Mouse (Mus musculus) retina, adult 2 months (tissue): ENCODE measurements at regions not wholly inside any gene's neighbourhood (a gene's known extent, or its start where the extent isn't known, plus 50 kb on each side); places are given as distances from the start of the nearest gene placed in this dataset.

ENCODE experiments used
- DNase-seq: peaks from one replicate; pipeline ENCODE4 v3.0.0-alpha.2; 2012; ENCODE audit warnings: low read depth, low spot score

GRCm38 (mm10) chr2:50649656-50650055 is 353.1 kb upstream of the Mmadhc start:
- DNase-seq = no peak

DNA sequence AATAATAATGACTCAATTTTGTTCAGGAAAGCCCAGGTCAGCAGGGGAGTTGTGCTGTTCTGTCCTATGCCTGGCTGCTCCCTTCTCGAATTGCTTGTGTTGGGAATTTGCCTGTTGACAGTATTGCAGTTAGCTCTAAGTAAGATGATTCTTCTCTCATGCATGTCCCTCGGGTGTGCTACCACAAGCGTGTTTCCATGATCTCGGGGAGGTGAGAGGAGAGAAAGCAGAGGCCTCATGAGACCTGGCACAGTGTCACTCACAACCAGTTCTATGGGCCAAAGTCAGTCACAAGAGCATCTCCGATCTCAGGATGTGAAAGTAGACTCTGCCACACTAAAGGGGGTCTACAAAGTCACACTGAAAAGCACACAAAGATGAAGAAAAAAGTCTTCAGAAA is 346.6 kb upstream of the Mmadhc start:
- no peak for DNase-seq

DNA sequence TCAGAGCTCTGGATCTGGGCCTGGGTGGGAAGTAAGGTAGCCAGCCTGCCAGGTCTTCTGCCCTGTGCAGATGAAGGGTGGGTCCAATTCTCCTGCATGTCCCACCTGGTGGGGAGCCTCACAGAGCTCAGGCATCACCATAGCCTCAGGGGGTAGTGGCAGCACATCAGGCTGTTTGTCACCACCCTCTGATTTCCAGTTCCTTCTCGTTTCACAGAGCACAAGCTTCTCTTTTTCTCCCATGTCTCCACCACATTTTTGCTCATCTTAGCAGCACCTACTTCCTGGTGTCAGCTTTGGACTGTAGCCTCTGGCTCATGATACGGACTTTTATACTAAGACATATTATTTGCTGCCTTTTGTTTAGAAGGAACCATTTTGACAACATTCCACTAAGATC is 345.6 kb upstream of the Mmadhc start:
- DNase-seq = no peak

GRCm38 (mm10) chr2:50635896-50636295 is 339.3 kb upstream of the Mmadhc start:
- no peak for DNase-seq

DNA sequence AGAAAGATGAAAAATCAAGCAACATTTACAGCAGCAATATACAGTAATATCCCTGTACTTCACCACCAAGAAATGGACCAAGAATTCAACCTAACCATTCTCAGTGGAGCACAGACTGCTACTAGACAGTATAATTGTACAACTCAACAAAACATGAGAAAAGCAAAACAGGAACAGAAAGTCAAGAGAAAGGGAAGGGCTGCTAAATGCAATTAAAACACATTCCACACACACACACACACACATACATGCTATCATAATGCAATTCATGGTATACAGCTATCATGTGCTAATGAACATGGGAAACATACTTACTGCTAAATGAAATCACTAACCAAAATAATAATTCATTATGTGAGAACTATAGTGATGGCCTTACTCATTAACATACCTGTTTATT is 335.2 kb upstream of the Mmadhc start:
- no peak for DNase-seq

DNA sequence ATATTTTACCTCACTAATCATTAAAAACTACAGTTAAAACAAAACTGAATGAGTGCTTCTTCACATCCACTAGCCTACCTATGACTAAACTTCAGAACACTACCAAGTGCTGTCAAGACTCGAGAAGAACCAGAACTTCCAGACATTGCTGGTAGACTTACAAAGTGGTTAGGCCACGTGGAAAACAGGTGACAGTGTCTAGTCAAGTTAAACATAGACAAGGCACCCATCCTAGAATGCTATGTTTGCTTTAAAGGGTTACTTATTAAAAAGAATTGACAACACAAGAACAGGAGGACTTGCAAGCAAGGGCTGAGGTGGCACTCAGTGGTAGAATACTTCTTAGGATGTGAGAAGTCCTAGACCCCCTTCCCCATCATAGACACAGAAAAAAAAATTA is 330.9 kb upstream of the Mmadhc start:
- no peak for DNase-seq

DNA sequence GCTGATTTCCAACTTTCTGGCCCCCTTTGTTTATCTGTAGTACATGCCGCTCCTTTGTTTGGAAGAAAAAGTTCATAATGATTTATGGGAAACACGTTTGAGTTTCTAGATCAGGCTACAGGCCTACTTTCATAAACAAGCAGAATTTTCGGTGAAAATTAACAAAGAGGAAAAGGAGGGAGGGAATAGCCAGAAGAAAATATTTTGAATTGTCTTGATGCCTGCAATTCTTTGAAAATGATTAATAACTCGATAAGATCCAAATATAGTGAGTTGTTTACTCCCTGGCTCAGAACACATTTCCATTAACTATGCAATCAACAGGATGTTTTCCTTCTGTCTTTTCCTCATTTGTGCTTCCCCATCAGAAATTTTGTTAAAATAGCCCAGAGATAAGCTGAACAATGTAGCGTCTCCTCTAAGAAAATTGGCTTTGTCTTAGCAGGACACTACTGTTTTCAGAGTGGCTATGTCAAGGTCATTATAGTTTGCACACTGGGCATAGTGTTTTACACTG is 328.7 kb upstream of the Mmadhc start:
- no peak for DNase-seq

DNA sequence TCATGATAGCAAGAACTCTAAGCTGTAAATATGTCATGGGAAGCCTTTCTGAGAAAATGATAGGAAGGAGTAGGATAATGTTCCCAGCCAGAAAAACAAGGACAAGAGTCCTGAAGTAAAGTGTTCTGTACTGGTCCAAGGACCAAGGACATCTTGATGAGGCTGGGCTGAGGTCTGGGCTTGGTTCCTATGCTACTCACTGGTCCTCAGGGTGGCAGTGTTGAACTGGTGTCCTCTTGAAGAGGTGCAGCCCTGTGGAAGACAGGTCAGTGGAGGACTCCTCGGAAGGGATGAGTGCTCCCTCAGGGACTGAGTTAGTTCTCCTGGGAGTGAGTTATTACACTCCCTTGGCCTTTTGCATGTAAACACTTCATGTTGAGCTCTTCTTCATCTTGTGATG is 312.5 kb upstream of the Mmadhc start:
- DNase-seq = no peak

- DNase-seq = no peak
Observed at GRCm38 (mm10) chr2:50589195-50589594, 292.6 kb upstream of the Mmadhc start.

GRCm38 (mm10) chr2:50588652-50589051 is 292.1 kb upstream of the Mmadhc start:
- no peak for DNase-seq

GRCm38 (mm10) chr2:50586321-50587050 is 289.9 kb upstream of the Mmadhc start:
- no peak for DNase-seq

DNA sequence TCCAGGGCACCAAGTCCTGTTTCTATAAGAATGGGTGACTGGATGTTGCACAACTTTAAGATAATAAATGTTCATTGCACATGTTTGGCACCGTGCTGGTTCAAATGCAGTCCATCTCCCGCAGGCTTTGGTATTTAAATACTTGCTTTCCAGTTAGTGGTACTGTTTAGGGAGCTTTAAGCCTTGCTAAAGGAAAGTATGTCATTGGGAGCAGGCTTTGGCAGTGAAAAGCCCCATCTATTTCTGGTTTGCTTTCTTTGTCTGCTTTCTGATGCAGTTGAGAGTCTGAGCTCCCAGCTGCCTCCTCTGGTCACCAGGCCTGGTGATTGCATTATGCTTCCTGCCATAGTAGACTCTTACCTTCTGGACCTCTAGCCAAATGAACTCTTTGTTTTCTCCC is 283.0 kb upstream of the Mmadhc start:
- no peak for DNase-seq

GRCm38 (mm10) chr2:50578278-50579043 is 281.9 kb upstream of the Mmadhc start:
- DNase-seq = no peak

DNA sequence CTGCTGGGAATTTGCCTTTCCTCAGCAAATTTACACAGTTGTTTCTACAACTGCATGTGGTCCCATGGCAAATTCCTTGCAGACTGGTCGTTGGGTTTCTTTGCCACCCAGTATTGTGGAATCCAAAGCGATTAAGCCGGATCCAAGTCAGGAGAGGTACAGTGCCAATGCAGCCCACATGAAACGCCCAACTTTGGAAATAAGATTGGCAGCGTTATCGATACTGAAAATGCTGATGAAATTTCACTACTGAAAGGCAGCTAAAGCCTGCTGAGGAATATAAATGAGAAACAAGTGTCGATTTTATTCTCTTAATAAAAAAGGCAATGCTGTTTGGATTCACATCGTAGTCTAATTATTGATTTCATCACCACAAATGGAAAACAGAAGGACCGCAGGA is 281.1 kb upstream of the Mmadhc start:
- no peak for DNase-seq

GRCm38 (mm10) chr2:50573455-50573854 is 276.9 kb upstream of the Mmadhc start:
- no peak for DNase-seq

DNA sequence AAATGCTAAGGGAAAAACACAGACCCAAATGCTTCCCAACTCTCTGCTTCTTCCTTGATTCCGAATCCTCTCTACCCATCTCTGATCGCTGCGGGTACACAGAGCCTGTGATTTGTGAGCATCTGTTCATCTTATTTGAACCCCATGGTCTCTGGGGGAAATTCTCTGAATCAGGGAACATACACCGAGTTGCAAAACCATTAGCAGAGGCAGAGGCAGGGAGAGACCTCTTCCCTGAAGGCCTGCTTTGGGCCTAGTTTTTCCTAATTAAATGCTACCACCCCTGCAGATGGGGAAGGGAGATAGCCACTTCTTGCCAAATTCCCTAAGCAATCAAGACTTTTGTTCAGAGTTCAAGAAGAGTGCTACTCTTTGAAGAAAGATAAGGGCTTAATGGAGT is 274.4 kb upstream of the Mmadhc start:
- no peak for DNase-seq

- DNase-seq = no peak
Observed at GRCm38 (mm10) chr2:50569502-50570285, 273.1 kb upstream of the Mmadhc start.

DNA sequence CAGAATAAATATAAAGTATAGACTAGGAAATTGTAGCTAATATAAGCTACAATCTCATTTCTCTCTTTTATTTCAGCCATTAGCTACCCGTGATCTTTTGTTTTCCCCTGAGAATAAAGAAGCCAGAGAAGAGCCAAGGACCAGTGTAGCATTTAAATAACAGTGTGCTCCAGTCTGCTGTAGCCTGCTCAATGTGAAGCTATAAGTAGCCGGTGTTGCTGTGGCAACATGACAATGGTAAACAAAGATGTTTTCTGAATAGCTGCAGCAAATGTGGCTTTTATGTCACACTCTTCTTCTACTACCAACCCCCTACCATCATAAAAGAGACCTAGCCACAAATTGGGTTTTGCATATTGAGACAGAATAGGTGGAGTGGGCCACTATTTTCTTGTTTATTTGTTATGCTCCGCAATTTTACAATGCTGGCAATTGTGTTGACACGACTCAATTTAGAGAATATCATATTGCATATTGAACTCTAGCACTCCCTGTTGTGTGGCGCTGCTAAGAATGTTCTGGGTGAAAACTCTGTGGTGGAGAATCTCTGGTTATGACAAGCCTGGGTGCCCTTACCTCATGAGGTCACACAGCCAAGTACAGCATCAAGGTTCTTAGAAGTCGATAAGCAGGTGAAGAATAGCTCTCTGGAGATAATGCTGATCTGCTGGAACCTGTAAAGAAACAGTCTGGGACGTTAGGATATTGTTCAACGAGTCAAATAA is 272.3 kb upstream of the Mmadhc start:
- no peak for DNase-seq

DNA sequence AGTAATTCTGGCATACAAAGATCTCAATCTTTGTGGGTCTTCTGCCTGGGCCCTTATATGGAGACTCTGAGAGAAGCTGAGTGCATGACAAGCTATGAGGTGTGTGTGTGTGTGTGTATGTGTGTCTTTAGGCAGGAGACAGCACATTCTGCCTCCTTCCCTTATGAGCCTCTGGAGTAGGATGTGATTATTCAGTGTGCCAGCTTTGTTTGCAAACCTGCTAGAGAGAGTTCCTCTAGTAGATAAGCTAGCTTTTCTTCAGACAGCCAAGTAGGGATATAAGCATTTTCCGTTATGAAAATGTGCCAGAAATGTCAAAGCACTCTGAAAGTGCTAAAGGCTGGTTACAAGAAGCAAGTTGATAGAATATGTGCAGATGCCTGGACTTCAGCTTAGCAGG is 270.9 kb upstream of the Mmadhc start:
- DNase-seq = no peak

DNA sequence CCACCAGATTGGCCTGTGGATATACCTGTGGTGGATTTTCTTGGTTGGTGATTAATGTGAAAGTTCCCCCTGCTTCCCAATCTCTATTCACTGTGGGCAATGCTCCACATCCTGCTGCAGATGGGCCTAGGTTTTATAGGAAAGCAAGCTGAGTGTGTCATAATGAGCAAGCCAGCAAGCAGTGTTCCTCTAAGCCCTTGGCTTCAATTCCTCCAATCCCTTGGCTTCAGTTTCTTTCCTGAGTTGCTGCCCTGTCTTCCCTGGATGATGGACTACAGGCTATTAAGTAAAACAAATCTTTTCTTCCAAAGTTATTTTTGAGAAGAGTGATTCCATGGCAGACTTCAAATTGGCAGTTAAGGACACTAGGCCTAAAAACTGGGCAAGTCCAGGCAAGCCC is 257.4 kb upstream of the Mmadhc start:
- no peak for DNase-seq

- no peak for DNase-seq
Observed at GRCm38 (mm10) chr2:50552437-50552836, 255.8 kb upstream of the Mmadhc start.

DNA sequence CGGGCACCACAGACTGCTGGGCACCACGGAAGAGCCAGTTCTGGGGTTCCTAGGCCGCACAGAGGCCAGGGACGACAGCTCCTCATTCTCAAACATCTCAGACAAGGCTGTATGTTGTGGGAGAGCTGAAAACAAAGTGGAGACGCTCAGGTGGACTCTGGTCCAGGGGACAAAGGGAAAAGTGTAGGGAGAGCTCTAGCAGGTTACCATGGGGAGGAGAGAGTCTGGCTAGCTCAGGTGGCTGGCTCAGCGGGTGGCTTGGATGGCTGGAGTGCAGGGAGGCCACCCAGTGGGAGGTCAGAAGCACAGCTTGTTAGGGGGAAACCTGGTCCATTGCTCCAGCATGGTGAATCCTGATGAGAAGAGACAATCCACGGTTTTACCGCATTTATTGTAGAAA is 253.3 kb upstream of the Mmadhc start:
- no peak for DNase-seq
